Mouse (Mus musculus) hindbrain, embryonic 16.5 days (tissue): Measurements from ENCODE around the gene Atcay. TPM values are rescaled to one million over a fixed set of nuclear protein-coding genes. Genes with fewer than 3 reads are reported as not detected.
"Not testable (repeated sequence)": the region's sequence is repeated elsewhere in the genome, so short reads cannot be mapped to it uniquely, and the experiment has no call there.

Experiments used
- ATAC-seq: fragments of 200-750 bp; cut with Nextera tagmentation; 2 replicates; pipeline ENCODE4 v1.8.0; 2017; ENCODE audit warnings: moderate TSS enrichment, moderate library complexity
- H3K27ac ChIP-seq: fragments of 300-500 bp; sonication (generic); 2 replicates; pipeline ENCODE4 v1.5.1; 2014; ENCODE audit warnings: low read depth, mild to moderate bottlenecking, control low read depth, low read length, moderate library complexity
- H3K27me3 ChIP-seq: fragments of 300-500 bp; sonication (generic); replicated peaks from 2 replicates; pipeline ENCODE4 v1.6.1; 2014; ENCODE audit warnings: low read length; ENCODE audit not compliant: control insufficient read depth, insufficient read depth
- H3K36me3 ChIP-seq: fragments of 300-500 bp; sonication (generic); 2 replicates; pipeline ENCODE4 v1.6.1; 2014; ENCODE audit warnings: mild to moderate bottlenecking, low read length, moderate library complexity, mixed read lengths; ENCODE audit not compliant: control insufficient read depth, insufficient read depth
- H3K4me1 ChIP-seq: fragments of 300-500 bp; sonication (generic); 2 replicates; pipeline ENCODE4 v1.6.1; 2014; ENCODE audit warnings: low read depth, low read length; ENCODE audit not compliant: control insufficient read depth, insufficient read depth
- H3K4me2 ChIP-seq: fragments of 300-500 bp; sonication (generic); 2 replicates; pipeline ENCODE4 v1.6.1; 2014; ENCODE audit warnings: mild to moderate bottlenecking, low read length, control low read depth, moderate library complexity
- H3K4me3 ChIP-seq: fragments of 300-500 bp; sonication (generic); 2 replicates; pipeline ENCODE4 v1.5.1; 2014; ENCODE audit warnings: mild to moderate bottlenecking, low read length, control low read depth, moderate library complexity
- H3K9ac ChIP-seq: fragments of 300-500 bp; sonication (generic); 2 replicates; pipeline ENCODE4 v1.6.1; 2014; ENCODE audit warnings: low read depth, mild to moderate bottlenecking, control low read depth, low read length, moderate library complexity
- H3K9me3 ChIP-seq: fragments of 300-500 bp; sonication (generic); 2 replicates; pipeline ENCODE4 v1.6.1; 2014; ENCODE audit warnings: mild to moderate bottlenecking, low read length, moderate library complexity; ENCODE audit not compliant: control insufficient read depth
- WGBS: fragments of 180-500 bp; shearing (Covaris S2); extraction: QIAGEN DNeasy Blood & Tissue Kit; methylation state at CpG from one replicate; pipeline ENCODE4 v1.1.7; 2014; 5-methylcytosine and 5-hydroxymethylcytosine counted together
- polyA plus RNA-seq: library from polyadenylated mRNA; unstranded; fragments of >200 nt; fragmentation: Nextera tagmentation; extraction: Ambion mirVana; gene quantifications from 2 replicates; pipeline ENCODE4 v1.2.1, GENCODE M21; 2015

Gene Atcay
- polyA plus RNA-seq, 1 experiment from 2014 or later = 85.6 TPM

GRCm38 (mm10) chr10:81190236-81190911 is 40.3 kb downstream of the Atcay start:
- H3K4me2 ChIP-seq = no peak overlapping the region
- 71% methylated on average over 31 of the region's 31 CpGs for WGBS
- H3K27ac ChIP-seq = no peak overlapping the region
- H3K4me1 ChIP-seq = peaks cover 19% of the 10 kb centered on the region
- H3K9me3 ChIP-seq = no peaks in the 10 kb centered on the region
- ATAC-seq = no peak
- H3K36me3 ChIP-seq = peaks cover 13% of the 10 kb centered on the region
- no peak overlapping the region for H3K4me3 ChIP-seq
- no peak overlapping the region for H3K9ac ChIP-seq
- H3K27me3 ChIP-seq = peaks cover under 1% of the 10 kb centered on the region

GRCm38 (mm10) chr10:81189821-81190220 is 40.8 kb downstream of the Atcay start:
- H3K27ac ChIP-seq = no peak overlapping the region
- no peak overlapping the region for H3K9ac ChIP-seq
- no peak overlapping the region for H3K4me3 ChIP-seq
- WGBS = 78% methylated on average over 26 of the region's 26 CpGs
- peaks cover 15% of the 10 kb centered on the region for H3K36me3 ChIP-seq
- no peaks in the 10 kb centered on the region for H3K9me3 ChIP-seq
- H3K4me2 ChIP-seq = no peak overlapping the region
- no peak for ATAC-seq
- no peaks in the 10 kb centered on the region for H3K27me3 ChIP-seq
- H3K4me1 ChIP-seq = peaks cover 19% of the 10 kb centered on the region

- H3K4me2 ChIP-seq = no peak overlapping the region
- H3K27me3 ChIP-seq = no peaks in the 10 kb centered on the region
- no peak overlapping the region for H3K27ac ChIP-seq
- peaks cover 15% of the 10 kb centered on the region for H3K4me1 ChIP-seq
- H3K9me3 ChIP-seq = no peaks in the 10 kb centered on the region
- peaks cover 23% of the 10 kb centered on the region for H3K36me3 ChIP-seq
- no peak overlapping the region for H3K4me3 ChIP-seq
- 96% methylated on average over 9 of the region's 9 CpGs for WGBS
- H3K9ac ChIP-seq = no peak overlapping the region
- ATAC-seq = no peak
Measured at GRCm38 (mm10) chr10:81187161-81187560, 43.5 kb downstream of the Atcay start.

- Histone ChIP-seq H3K27ac (no peak overlapping the region), H3K9ac (no peak overlapping the region), H3K36me3 (peaks cover 38% of the 10 kb centered on the region), H3K4me2 (no peak overlapping the region), H3K4me1 (peaks cover 12% of the 10 kb centered on the region), H3K4me3 (no peak overlapping the region), H3K27me3 (no peaks in the 10 kb centered on the region), H3K9me3 (no peaks in the 10 kb centered on the region)
- no peak for ATAC-seq
- 73% methylated on average over 4 of the region's 4 CpGs for WGBS
Measured at GRCm38 (mm10) chr10:81184765-81185164, 45.9 kb downstream of the Atcay start.

- H3K27me3 ChIP-seq = no peaks in the 10 kb centered on the region
Measured at GRCm38 (mm10) chr10:81183805-81184204, 46.8 kb downstream of the Atcay start, which contains the start of gene 4930442H23Rik. 4930442H23Rik (minus strand) TSS chr10:81183849.

GRCm38 (mm10) chr10:81182336-81183333 is 48.0 kb downstream of the Atcay start, which contains the start of gene Dapk3:
Dapk3 (plus strand) TSS chr10:81183005.
- H3K36me3 ChIP-seq = peaks cover 56% of the 10 kb centered on the region
- 5% methylated on average over 53 of the region's 53 CpGs for WGBS

More at GRCm38 (mm10) chr10:81183805-81184204, 46.8 kb downstream of the Atcay start, which contains the start of gene 4930442H23Rik:
- Histone ChIP-seq H3K9ac (peak within 1 kb of the TSS; percentile 75), H3K4me3 (peak within 1 kb of the TSS; percentile 76), H3K4me2 (peak within 1 kb of the TSS; percentile 69), H3K9me3 (no peaks in the 10 kb centered on the region), H3K27ac (peak within 1 kb of the TSS; percentile 93), H3K4me1 (peaks cover 14% of the 10 kb centered on the region), H3K36me3 (peaks cover 45% of the 10 kb centered on the region)
- ATAC-seq = no peak
- WGBS = 88% methylated on average over 5 of the region's 5 CpGs

GRCm38 (mm10) chr10:81181860-81182259 is 48.8 kb downstream of the Atcay start:
- H3K4me1 ChIP-seq = peaks cover 28% of the 10 kb centered on the region

More at GRCm38 (mm10) chr10:81182336-81183333, 48.0 kb downstream of the Atcay start, which contains the start of gene Dapk3:
- H3K4me2 ChIP-seq = peak within 1 kb of the TSS; percentile 69
- peak within 1 kb of the TSS; percentile 93 for H3K27ac ChIP-seq
- no peaks in the 10 kb centered on the region for H3K27me3 ChIP-seq
- no peaks in the 10 kb centered on the region for H3K9me3 ChIP-seq
- peak within 1 kb of the TSS; percentile 76 for H3K4me3 ChIP-seq
- ATAC-seq = peak; percentile 96
- peak within 1 kb of the TSS; percentile 75 for H3K9ac ChIP-seq
- peaks cover 23% of the 10 kb centered on the region for H3K4me1 ChIP-seq

GRCm38 (mm10) chr10:81180946-81181345 is 49.7 kb downstream of the Atcay start:
- 91% methylated on average over 13 of the region's 13 CpGs for WGBS
- Histone ChIP-seq H3K9me3 (no peaks in the 10 kb centered on the region), H3K4me2 (no peak overlapping the region), H3K36me3 (peaks cover 57% of the 10 kb centered on the region), H3K4me3 (no peak overlapping the region), H3K27me3 (no peaks in the 10 kb centered on the region), H3K4me1 (peaks cover 30% of the 10 kb centered on the region), H3K27ac (no peak overlapping the region), H3K9ac (no peak overlapping the region)
- no peak for ATAC-seq

More at GRCm38 (mm10) chr10:81181860-81182259, 48.8 kb downstream of the Atcay start:
- H3K4me2 ChIP-seq, H3K9ac ChIP-seq, H3K4me3 ChIP-seq, H3K27me3 ChIP-seq, H3K27ac ChIP-seq, ATAC-seq, H3K9me3 ChIP-seq: not testable (repeated sequence)
- H3K36me3 ChIP-seq = peaks cover 57% of the 10 kb centered on the region
- 74% methylated on average over 12 of the region's 12 CpGs for WGBS
